Mouse (Mus musculus): ENCODE results near the gene Gas2l1. TPM values are rescaled to one million over a fixed set of nuclear protein-coding genes. Genes with fewer than 3 reads are reported as not detected.

The Gas2l1 gene
- polyA plus RNA-seq, 1 experiment from 2014 or later = 47.3 TPM

DNA sequence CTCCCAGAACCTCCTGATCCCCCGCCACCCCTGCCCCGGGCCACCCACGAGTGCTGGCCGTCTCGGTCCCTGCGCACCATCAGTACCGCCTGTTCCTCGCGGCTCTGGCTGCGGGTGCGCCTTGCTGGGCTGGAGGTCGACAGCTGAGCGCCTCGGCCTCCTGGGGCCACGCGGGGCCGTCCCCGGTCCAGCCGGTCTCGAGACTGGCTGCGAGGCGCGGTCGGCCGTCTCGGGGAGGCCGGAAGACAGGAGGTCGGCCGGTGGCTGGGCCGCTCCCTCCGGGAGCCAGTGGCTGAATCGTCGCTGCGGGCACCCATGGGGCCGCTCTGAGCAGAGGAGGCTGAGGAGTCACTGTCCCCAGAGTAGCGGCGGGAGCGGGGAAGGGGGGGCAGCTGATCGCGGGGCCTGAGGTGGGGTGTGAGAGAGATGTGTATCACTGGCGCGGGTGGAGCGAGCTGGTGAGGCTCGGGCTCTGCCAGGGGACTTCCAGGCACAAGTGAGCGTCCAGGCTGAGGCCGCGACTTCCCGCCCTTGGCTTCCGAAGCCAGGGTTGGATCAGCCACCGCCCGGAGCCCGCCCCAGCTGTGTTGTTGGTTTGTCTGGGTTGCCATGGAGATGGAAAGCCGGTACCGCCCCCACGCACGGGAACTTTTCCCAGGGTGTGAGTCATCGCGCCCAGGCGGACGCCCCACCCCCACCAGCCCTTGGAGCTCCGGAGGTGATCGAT, 3.6 kb downstream of the Gas2l1 start:
- Histone ChIP-seq H3K4me1 (ENCODE audit: control insufficient read depth, insufficient read depth, low read length) (peaks cover 50% of the 10 kb centered on the region), H3K27me3 (ENCODE audit: control insufficient read depth, insufficient read depth, low read length) (peaks cover 64% of the 10 kb centered on the region), H3K4me3 (ENCODE audit: low read length) (peak overlapping the region; percentile 23), H3K9ac (ENCODE audit: low read depth, low read length) (peak overlapping the region; percentile 44), H3K4me2 (replicated peaks; ENCODE audit: low read depth, low read length) (peak overlapping the region; percentile 70), H3K36me3 (ENCODE audit: control insufficient read depth, insufficient read depth, low read length) (no peaks in the 10 kb centered on the region; the same call in 1 of the 2 replicates), H3K27ac (ENCODE audit: low read depth, low read length) (no peak overlapping the region), H3K9me3 (ENCODE audit: control insufficient read depth, low read length) (no peaks in the 10 kb centered on the region)
- ATAC-seq (ENCODE audit: low FRiP score, low TSS enrichment) = peak; percentile 25; the same call in 1 of the 2 replicates
- 1% methylated on average over 62 of the region's 62 CpGs for WGBS

DNA sequence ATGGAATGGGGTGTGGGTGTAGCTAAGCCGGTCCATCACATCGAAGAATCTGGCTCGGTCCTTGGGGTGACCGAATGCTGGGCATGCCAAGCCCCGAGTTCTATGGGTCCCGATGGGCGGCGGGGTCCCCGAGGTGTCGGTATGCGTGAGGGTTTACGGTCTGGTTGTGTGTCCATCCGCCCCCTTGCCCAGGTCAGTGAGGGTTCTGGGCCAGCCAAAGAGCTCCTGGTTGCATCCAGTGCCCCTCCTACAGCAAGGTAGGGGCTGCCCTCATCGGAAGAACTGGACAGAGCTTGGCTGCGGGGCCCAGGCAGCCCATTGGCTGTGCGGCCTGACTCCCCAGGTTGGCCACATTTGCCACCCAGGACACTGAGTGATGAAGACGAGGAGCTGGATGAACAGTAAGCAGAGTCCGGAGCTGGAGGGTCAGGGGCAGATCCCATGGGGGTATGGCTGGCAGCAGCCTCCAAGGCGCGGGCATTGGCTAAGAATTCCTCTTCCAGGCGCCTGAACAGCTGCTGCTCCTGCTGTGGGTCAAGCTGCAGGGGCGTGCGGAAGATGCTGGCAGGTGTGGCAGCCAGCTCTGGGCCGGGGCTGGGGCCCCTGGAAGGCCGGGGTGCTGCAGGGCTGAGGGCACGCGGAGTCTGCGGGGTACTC, 4.2 kb downstream of the Gas2l1 start:
- Histone ChIP-seq H3K9me3 (ENCODE audit: control insufficient read depth, low read length) (no peaks in the 10 kb centered on the region), H3K4me2 (replicated peaks; ENCODE audit: low read depth, low read length) (peak overlapping the region; percentile 70), H3K27ac (ENCODE audit: low read depth, low read length) (no peak overlapping the region), H3K9ac (ENCODE audit: low read depth, low read length) (peak overlapping the region; percentile 44; the same call in 1 of the 2 replicates), H3K4me3 (ENCODE audit: low read length) (peak overlapping the region; percentile 23), H3K36me3 (ENCODE audit: control insufficient read depth, insufficient read depth, low read length) (no peaks in the 10 kb centered on the region; the same call in 1 of the 2 replicates), H3K4me1 (ENCODE audit: control insufficient read depth, insufficient read depth, low read length) (peaks cover 56% of the 10 kb centered on the region), H3K27me3 (ENCODE audit: control insufficient read depth, insufficient read depth, low read length) (peaks cover 64% of the 10 kb centered on the region)
- ATAC-seq (ENCODE audit: low FRiP score, low TSS enrichment) = no peak
- WGBS = 53% methylated on average over 28 of the region's 28 CpGs

DNA sequence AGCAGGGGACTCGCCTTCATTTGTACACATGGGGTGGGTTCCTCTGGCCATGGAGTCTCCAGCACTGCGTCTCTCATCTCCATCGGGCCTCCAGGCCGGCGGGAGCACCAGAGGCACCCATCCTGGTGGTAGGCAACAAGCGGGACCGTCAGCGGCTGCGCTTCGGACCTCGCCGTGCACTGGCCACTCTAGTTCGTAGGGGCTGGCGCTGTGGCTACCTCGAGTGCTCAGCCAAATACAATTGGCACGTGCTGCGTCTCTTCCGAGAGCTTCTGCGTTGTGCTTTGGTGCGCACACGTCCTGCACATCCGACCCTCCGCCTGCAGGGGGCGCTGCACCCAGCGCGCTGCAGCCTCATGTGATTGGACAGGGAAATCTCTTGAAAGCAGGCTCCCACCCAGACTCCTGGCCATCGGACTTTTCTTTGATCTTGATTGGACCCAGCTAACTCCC, 5.4 kb downstream of the Gas2l1 start:
- H3K27ac ChIP-seq (ENCODE audit: low read depth, low read length) = no peak overlapping the region
- no peaks in the 10 kb centered on the region for H3K9me3 ChIP-seq (ENCODE audit: control insufficient read depth, low read length)
- no peaks in the 10 kb centered on the region; the same call in 1 of the 2 replicates for H3K36me3 ChIP-seq (ENCODE audit: control insufficient read depth, insufficient read depth, low read length)
- peaks cover 64% of the 10 kb centered on the region for H3K27me3 ChIP-seq (ENCODE audit: control insufficient read depth, insufficient read depth, low read length)
- peaks cover 56% of the 10 kb centered on the region for H3K4me1 ChIP-seq (ENCODE audit: control insufficient read depth, insufficient read depth, low read length)
- ATAC-seq (ENCODE audit: low FRiP score, low TSS enrichment) = no peak
- no peak overlapping the region for H3K4me2 ChIP-seq (replicated peaks; ENCODE audit: low read depth, low read length)
- no peak overlapping the region for H3K9ac ChIP-seq (ENCODE audit: low read depth, low read length)
- no peak overlapping the region for H3K4me3 ChIP-seq (ENCODE audit: low read length)
- 15% methylated on average over 27 of the region's 27 CpGs for WGBS

DNA sequence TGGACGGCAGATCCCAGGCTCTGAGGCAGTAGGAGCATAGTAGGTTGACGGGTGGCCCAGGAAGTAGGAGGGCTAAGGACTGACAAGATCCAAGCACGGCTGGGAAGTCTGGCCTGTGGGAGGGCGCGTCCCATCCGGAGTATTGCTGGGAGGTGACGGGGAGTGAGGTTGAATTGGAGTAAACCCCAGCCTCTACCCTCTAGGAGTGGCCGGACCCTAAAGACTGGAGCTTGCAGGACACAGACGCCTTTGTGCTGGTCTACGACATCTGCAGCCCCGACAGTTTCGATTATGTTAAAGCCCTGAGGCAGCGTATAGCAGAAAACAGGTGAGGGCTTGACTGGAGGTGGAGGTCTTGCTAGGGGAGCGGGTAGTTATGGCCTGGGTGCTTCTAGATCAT, 5.9 kb downstream of the Gas2l1 start:
- H3K27ac ChIP-seq (ENCODE audit: low read depth, low read length) = no peak overlapping the region
- H3K4me1 ChIP-seq (ENCODE audit: control insufficient read depth, insufficient read depth, low read length) = peaks cover 51% of the 10 kb centered on the region
- H3K9ac ChIP-seq (ENCODE audit: low read depth, low read length) = 0 out of 2 replicates have a peak overlapping the region, but pooled peaks have one; percentile 7
- H3K27me3 ChIP-seq (ENCODE audit: control insufficient read depth, insufficient read depth, low read length) = peaks cover 64% of the 10 kb centered on the region
- 17% methylated on average over 14 of the region's 14 CpGs for WGBS
- H3K9me3 ChIP-seq (ENCODE audit: control insufficient read depth, low read length) = no peaks in the 10 kb centered on the region
- 0 out of 2 replicates have a peak overlapping the region, but pooled peaks have one; percentile 6 for H3K4me3 ChIP-seq (ENCODE audit: low read length)
- peak overlapping the region; percentile 8; the same call in 1 of the 2 replicates for H3K4me2 ChIP-seq (replicated peaks; ENCODE audit: low read depth, low read length)
- ATAC-seq (ENCODE audit: low FRiP score, low TSS enrichment) = no peak
- H3K36me3 ChIP-seq (ENCODE audit: control insufficient read depth, insufficient read depth, low read length) = no peaks in the 10 kb centered on the region; the same call in 1 of the 2 replicates

DNA sequence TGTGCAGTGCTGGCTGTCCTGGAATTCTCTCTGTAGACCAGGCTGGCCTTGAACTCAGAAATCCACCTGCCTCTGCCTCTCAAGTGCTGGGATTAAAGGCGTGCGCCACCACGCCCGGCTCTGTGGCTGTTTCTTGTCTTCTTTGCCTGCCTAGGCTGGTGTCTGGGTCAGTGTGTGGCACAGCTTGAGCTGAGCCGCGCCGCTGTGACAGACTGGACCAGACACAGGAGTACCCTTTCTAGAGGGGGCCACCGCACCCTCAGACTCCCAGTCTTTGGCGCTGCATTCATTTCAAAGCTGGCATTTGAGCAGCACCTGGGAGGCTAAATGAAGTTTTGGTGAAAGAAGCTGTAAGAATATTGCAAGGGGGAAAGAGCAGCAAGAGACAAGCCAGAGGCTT, 6.3 kb downstream of the Gas2l1 start:
- Histone ChIP-seq H3K9ac (ENCODE audit: low read depth, low read length) (0 out of 2 replicates have a peak overlapping the region, but pooled peaks have one; percentile 7), H3K27me3 (ENCODE audit: control insufficient read depth, insufficient read depth, low read length) (peaks cover 62% of the 10 kb centered on the region), H3K4me2 (replicated peaks; ENCODE audit: low read depth, low read length) (peak overlapping the region; percentile 8), H3K4me3 (ENCODE audit: low read length) (peak overlapping the region; percentile 6; the same call in 1 of the 2 replicates), H3K9me3 (ENCODE audit: control insufficient read depth, low read length) (no peaks in the 10 kb centered on the region), H3K36me3 (ENCODE audit: control insufficient read depth, insufficient read depth, low read length) (no peaks in the 10 kb centered on the region; the same call in 1 of the 2 replicates), H3K4me1 (ENCODE audit: control insufficient read depth, insufficient read depth, low read length) (peaks cover 46% of the 10 kb centered on the region), H3K27ac (ENCODE audit: low read depth, low read length) (no peak overlapping the region)
- no peak for ATAC-seq (ENCODE audit: low FRiP score, low TSS enrichment)
- WGBS = 27% methylated on average over 9 of the region's 9 CpGs

DNA sequence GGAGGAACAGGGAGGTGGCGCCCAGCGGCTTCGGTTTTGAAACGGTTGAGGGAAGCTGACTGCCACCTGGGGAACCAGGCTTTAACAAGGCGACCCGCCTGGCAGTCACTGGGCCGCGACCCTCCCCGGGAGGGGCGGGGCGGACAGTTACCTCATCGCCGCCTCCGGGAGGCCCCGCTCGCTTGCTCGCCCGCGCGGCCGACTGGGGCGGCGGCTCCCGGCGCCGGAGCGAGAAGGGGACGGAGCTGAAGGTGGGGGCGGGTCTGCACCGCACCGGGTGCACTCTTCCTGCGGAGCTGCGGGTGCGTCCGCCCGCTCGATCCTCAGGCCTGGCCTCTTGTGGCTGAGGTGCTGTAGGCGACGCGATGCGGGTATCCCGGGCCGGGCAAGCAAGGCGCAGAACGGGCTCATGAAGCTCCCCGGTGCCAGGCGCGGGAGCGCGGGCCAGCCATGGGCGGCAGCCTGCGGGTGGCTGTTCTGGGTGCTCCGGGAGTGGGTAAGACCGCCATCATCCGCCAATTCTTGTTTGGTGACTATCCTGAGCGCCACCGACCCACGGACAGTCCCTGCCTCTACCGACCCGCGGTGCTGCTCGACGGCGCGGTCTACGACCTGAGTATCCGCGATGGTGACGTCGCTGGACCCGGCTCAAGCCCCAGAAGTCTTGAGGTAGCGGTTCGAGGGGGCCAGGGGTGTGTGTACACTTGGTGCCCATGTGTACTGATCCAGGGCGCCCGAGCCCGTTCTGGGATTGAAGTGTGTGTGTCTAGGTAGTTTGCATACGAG, 7.1 kb downstream of the Gas2l1 start, which contains the start of gene Rasl10a:
Gene Rasl10a, plus strand, starts transcription at position 273 of the 786 bp plus-strand sequence.
- Histone ChIP-seq H3K9ac (ENCODE audit: low read depth, low read length) (peak within 1 kb of the TSS; percentile 58), H3K4me3 (ENCODE audit: low read length) (peak within 1 kb of the TSS; percentile 54), H3K4me1 (ENCODE audit: control insufficient read depth, insufficient read depth, low read length) (peaks cover 41% of the 10 kb centered on the region), H3K27me3 (ENCODE audit: control insufficient read depth, insufficient read depth, low read length) (peaks cover 56% of the 10 kb centered on the region), H3K9me3 (ENCODE audit: control insufficient read depth, low read length) (no peaks in the 10 kb centered on the region), H3K4me2 (replicated peaks; ENCODE audit: low read depth, low read length) (peak within 1 kb of the TSS; percentile 97), H3K27ac (ENCODE audit: low read depth, low read length) (0 out of 2 replicates have a peak within 1 kb of the TSS, but pooled peaks have one; percentile 17), H3K36me3 (ENCODE audit: control insufficient read depth, insufficient read depth, low read length) (no peaks in the 10 kb centered on the region; the same call in 1 of the 2 replicates)
- ATAC-seq (ENCODE audit: low FRiP score, low TSS enrichment) = no peak; the same call in 1 of the 2 replicates
- 1% methylated on average over 58 of the region's 77 CpGs for WGBS

DNA sequence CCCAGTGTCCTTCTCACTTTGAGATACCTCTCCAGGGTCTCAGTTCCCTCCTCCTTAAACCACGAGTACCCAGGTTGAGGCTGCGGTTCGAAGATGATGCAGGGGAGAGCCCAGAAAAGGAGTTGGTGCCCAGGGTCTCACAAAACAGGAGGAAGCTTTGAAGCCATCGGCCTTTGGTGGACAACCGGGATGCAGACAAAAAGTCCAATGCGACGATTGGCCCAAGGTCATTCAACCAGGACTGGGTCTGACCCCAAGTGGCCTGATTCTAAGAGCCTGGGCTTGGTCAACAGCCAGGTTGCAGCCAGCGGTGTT, 7.6 kb downstream of the Gas2l1 start:
- Histone ChIP-seq H3K36me3 (ENCODE audit: control insufficient read depth, insufficient read depth, low read length) (no peaks in the 10 kb centered on the region; the same call in 1 of the 2 replicates), H3K27me3 (ENCODE audit: control insufficient read depth, insufficient read depth, low read length) (peaks cover 50% of the 10 kb centered on the region), H3K4me2 (replicated peaks; ENCODE audit: low read depth, low read length) (peak overlapping the region; percentile 97), H3K9ac (ENCODE audit: low read depth, low read length) (peak overlapping the region; percentile 58; the same call in 1 of the 2 replicates), H3K27ac (ENCODE audit: low read depth, low read length) (no peak overlapping the region), H3K4me3 (ENCODE audit: low read length) (peak overlapping the region; percentile 54), H3K9me3 (ENCODE audit: control insufficient read depth, low read length) (no peaks in the 10 kb centered on the region), H3K4me1 (ENCODE audit: control insufficient read depth, insufficient read depth, low read length) (peaks cover 36% of the 10 kb centered on the region)
- 13% methylated on average over 8 of the region's 8 CpGs for WGBS
- ATAC-seq (ENCODE audit: low FRiP score, low TSS enrichment) = no peak; the same call in 1 of the 2 replicates

DNA sequence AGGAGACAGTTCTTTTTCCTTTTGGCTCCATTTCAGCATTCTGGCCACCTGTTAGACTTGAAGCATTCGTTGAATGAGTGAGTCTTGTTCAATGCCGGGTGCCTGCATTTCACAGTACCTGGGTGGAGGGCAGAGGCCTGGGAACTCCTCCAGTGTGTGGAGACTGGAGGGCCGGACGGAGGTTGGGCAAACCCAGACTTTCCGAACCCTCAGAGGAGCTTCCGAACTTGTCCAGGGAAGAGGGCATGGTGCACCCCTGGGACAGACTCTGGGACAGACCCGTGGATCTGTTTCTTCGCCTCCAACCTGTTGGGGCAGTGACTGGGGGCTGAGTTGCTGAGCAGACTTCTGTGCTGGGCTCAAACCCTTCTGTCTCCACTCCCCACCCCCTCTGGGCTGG, 8.1 kb downstream of the Gas2l1 start:
- H3K27ac ChIP-seq (ENCODE audit: low read depth, low read length) = 0 out of 2 replicates have a peak overlapping the region, but pooled peaks have one; percentile 17
- no peaks in the 10 kb centered on the region for H3K9me3 ChIP-seq (ENCODE audit: control insufficient read depth, low read length)
- WGBS = 58% methylated on average over 8 of the region's 8 CpGs
- H3K36me3 ChIP-seq (ENCODE audit: control insufficient read depth, insufficient read depth, low read length) = no peaks in the 10 kb centered on the region; the same call in 1 of the 2 replicates
- H3K4me2 ChIP-seq (replicated peaks; ENCODE audit: low read depth, low read length) = no peak overlapping the region; the same call in 1 of the 2 replicates
- no peak overlapping the region for H3K4me3 ChIP-seq (ENCODE audit: low read length)
- peaks cover 32% of the 10 kb centered on the region for H3K4me1 ChIP-seq (ENCODE audit: control insufficient read depth, insufficient read depth, low read length)
- peaks cover 46% of the 10 kb centered on the region for H3K27me3 ChIP-seq (ENCODE audit: control insufficient read depth, insufficient read depth, low read length)
- no peak overlapping the region for H3K9ac ChIP-seq (ENCODE audit: low read depth, low read length)
- no peak for ATAC-seq (ENCODE audit: low FRiP score, low TSS enrichment)

Data from kidney, embryonic 14.5 days (tissue).